Mouse (Mus musculus) bone marrow, adult 2 months (tissue): Measurements from ENCODE around the gene Mex3d.

ENCODE experiments used
- CTCF ChIP-seq: fragments of 200-500 bp; IDR thresholded peaks from 2 replicates; pipeline ENCODE4 v1.5.1; 2011; ENCODE audit warnings: low read length, control low read depth; ENCODE audit not compliant: control insufficient read depth, insufficient read depth
- POLR2A ChIP-seq: fragments of 200-500 bp; IDR thresholded peaks from 2 replicates; pipeline ENCODE4 v1.6.1; 2011; ENCODE audit warnings: low read depth, mild to moderate bottlenecking, control low read depth, low read length, borderline replicate concordance; ENCODE audit not compliant: control insufficient read depth

GRCm38 (mm10) chr10:80339941-80340750 lies 47.3 kb downstream of the Mex3d start:
- peak; percentile 92 for TF ChIP-seq CTCF
- TF ChIP-seq POLR2A, result no peak
